Mouse (Mus musculus) layer of hippocampus, adult 2 months (tissue): ENCODE data around the gene Arl2bp. TPM values are rescaled to one million over a fixed set of nuclear protein-coding genes. Genes with fewer than 3 reads are reported as not detected.

Experiments
- DNase-seq, 2 experiments: peaks; one replicate each; pipeline ENCODE4 v3.0.0; 2022; ENCODE audit warnings: low spot score in 2 of 2
- H3K27ac ChIP-seq: fragments of 200-600 bp; 2 replicates; pipeline ENCODE4 v1.8.1; 2022
- H3K4me3 ChIP-seq: fragments of 200-600 bp; 2 replicates; pipeline ENCODE4 v1.8.1; 2022; ENCODE audit warnings: mild to moderate bottlenecking
- CTCF ChIP-seq: fragments of 200-600 bp; conservative IDR thresholded peaks from 2 replicates; pipeline ENCODE4 v1.8.1; 2022; ENCODE audit warnings: antibody characterized with exemption, mild to moderate bottlenecking, moderate library complexity
- long read RNA-seq, 2 experiments: library from polyadenylated mRNA; stranded (forward); transcript quantifications; one replicate each; pipeline ENCODE4 v2.0.0; 2021; ENCODE audit warnings: borderline mapping rate in 2 of 2
- total RNA-seq, 2 experiments: library from RNA; stranded (reverse); gene quantifications; 2 replicates each; pipeline ENCODE4 v1.2.3; 2021

Arl2bp gene
- total RNA-seq, result 100 to 1,000 TPM; 145 to 147 TPM
- long read RNA-seq, experiment 1, transcript Arl2bp-201 (6 exons, 2,063 nt), result major isoform, 6 of 24 reads
- long read RNA-seq, experiment 1, partial matches to known transcripts, result 1 of 24 reads
- long read RNA-seq, experiment 1, other reads (novel, unspliced or antisense), result 15 of 24 reads
- long read RNA-seq, experiment 2, transcript Arl2bp-201 (6 exons, 2,063 nt), result major isoform, 13 of 25 reads
- long read RNA-seq, experiment 2, partial matches to known transcripts, result 0 of 25 reads
- long read RNA-seq, experiment 2, other reads (novel, unspliced or antisense), result 10 of 25 reads

- peak; percentile 91 to 95 for DNase-seq
- no peak for TF ChIP-seq CTCF
- Histone ChIP-seq H3K27ac (peak within 1 kb of the TSS; percentile 96), H3K4me3 (peak within 1 kb of the TSS; percentile 69)
Measured at GRCm38 (mm10) chr8:94666456-94667308, at the start of gene Arl2bp. Arl2bp (plus strand) TSS chr8:94666600.

GRCm38 (mm10) chr8:94624885-94625284, 41.5 kb upstream of the Arl2bp start:
- no peak for TF ChIP-seq CTCF
- Histone ChIP-seq H3K4me3 (no peak overlapping the region), H3K27ac (no peak overlapping the region)
- DNase-seq, result no peak

GRCm38 (mm10) chr8:94633564-94634194, 32.7 kb upstream of the Arl2bp start:
- H3K27ac ChIP-seq, result no peak overlapping the region
- no peak overlapping the region for H3K4me3 ChIP-seq
- no peak for TF ChIP-seq CTCF
- DNase-seq, result no peak

GRCm38 (mm10) chr8:94634211-94634610, 32.2 kb upstream of the Arl2bp start:
- TF ChIP-seq CTCF, result no peak
- DNase-seq, result no peak
- no peak overlapping the region for H3K4me3 ChIP-seq
- H3K27ac ChIP-seq, result no peak overlapping the region

- Histone ChIP-seq H3K27ac (no peak overlapping the region), H3K4me3 (no peak overlapping the region)
- TF ChIP-seq CTCF, result no peak
- no peak for DNase-seq
Measured at GRCm38 (mm10) chr8:94641183-94641582, 25.2 kb upstream of the Arl2bp start.

- H3K4me3 ChIP-seq, result no peak overlapping the region
- TF ChIP-seq CTCF, result peak; percentile 54
- no peak overlapping the region for H3K27ac ChIP-seq
- no peak for DNase-seq
Measured at GRCm38 (mm10) chr8:94641938-94642337, 24.5 kb upstream of the Arl2bp start.

- Histone ChIP-seq H3K4me3 (no peak overlapping the region), H3K27ac (no peak overlapping the region)
- no peak for DNase-seq
- TF ChIP-seq CTCF, result no peak
Measured at GRCm38 (mm10) chr8:94645202-94645601, 21.2 kb upstream of the Arl2bp start.

- no peak overlapping the region for H3K4me3 ChIP-seq
- no peak overlapping the region for H3K27ac ChIP-seq
- no peak for TF ChIP-seq CTCF
- DNase-seq, result no peak
Measured at GRCm38 (mm10) chr8:94646165-94646564, 20.2 kb upstream of the Arl2bp start.

- TF ChIP-seq CTCF, result no peak
- no peak overlapping the region for H3K27ac ChIP-seq
- DNase-seq, result no peak
- H3K4me3 ChIP-seq, result no peak overlapping the region
Measured at GRCm38 (mm10) chr8:94649496-94649895, 16.9 kb upstream of the Arl2bp start.

- no peak for TF ChIP-seq CTCF
- Histone ChIP-seq H3K27ac (no peak overlapping the region), H3K4me3 (no peak overlapping the region)
- no peak for DNase-seq
Measured at GRCm38 (mm10) chr8:94652951-94653350, 13.4 kb upstream of the Arl2bp start.

GRCm38 (mm10) chr8:94654994-94655393, 11.4 kb upstream of the Arl2bp start:
- DNase-seq, result no peak
- no peak overlapping the region for H3K4me3 ChIP-seq
- no peak for TF ChIP-seq CTCF

GRCm38 (mm10) chr8:94658031-94658430, 8.4 kb upstream of the Arl2bp start:
- peak; percentile 61 for TF ChIP-seq CTCF
- Histone ChIP-seq H3K4me3 (no peak overlapping the region), H3K27ac (no peak overlapping the region)
- no peak for DNase-seq

More at GRCm38 (mm10) chr8:94654994-94655393, 11.4 kb upstream of the Arl2bp start:
- H3K27ac ChIP-seq, result no peak overlapping the region

GRCm38 (mm10) chr8:94660418-94660817, 6.0 kb upstream of the Arl2bp start:
- no peak for TF ChIP-seq CTCF
- DNase-seq, result no peak
- Histone ChIP-seq H3K27ac (no peak overlapping the region), H3K4me3 (no peak overlapping the region)

GRCm38 (mm10) chr8:94664722-94665121, 1.7 kb upstream of the Arl2bp start:
- no peak overlapping the region for H3K27ac ChIP-seq
- TF ChIP-seq CTCF, result no peak
- no peak for DNase-seq
- no peak overlapping the region for H3K4me3 ChIP-seq
